Mouse (Mus musculus) thymus, postnatal 14 days (tissue): ENCODE measurements at regions not wholly inside any gene's neighbourhood (a gene's known extent, or its start where the extent isn't known, plus 50 kb on each side); places are given as distances from the start of the nearest gene placed in this dataset.

Experiments used
- DNase-seq: peaks from one replicate; pipeline ENCODE4 v3.0.0; 2021

- no peak for DNase-seq
Observed at GRCm38 (mm10) chr12:68463032-68463431, 696.0 kb downstream of the Rps29 start.

- no peak for DNase-seq
Observed at GRCm38 (mm10) chr12:68458196-68458595, 700.8 kb downstream of the Rps29 start.

DNA sequence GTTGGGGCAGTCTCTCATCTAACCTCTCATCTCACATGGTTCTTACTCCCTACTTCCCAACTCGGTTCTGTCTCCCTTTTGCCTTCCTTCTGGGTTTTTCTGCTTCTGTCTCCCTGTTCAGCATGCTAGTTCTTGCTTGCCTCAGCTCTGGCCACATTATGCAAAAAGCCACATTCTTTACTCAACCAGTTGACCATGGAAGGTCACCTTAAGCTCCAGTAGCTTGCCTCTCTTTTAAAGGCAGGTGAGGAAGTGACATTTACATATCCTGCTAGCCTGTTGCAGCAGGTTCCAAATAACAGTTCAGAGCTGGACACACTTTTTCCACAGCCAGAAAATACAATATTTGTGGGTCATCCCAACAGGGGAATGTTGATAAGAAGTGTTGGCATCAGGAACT is 732.4 kb downstream of the Rps29 start:
- DNase-seq: no peak

DNA sequence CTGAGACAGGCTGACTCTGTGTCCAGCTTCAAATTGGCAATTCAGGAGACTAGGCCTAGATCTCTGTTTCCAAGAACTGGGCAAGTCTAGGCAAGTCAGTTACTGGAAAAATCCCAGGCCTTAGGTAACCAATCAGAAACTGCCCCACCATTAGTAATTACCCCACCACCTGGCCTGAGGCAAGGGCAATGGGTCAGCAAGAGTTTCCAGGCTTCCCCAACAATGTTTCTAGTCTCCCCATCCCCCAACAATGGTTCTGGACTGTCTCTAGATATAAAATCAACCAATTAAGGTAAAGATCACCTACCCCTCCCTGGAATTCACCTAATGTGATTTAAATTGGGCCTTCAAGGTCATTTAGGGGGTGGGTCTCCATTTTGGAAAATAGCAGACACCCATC is 734.0 kb downstream of the Rps29 start:
- DNase-seq: no peak
